Mouse (Mus musculus) spleen, adult 2 months (tissue): ENCODE measurements at regions not wholly inside any gene's neighbourhood (a gene's known extent, or its start where the extent isn't known, plus 50 kb on each side); places are given as distances from the start of the nearest gene placed in this dataset.

Experiments used
- CTCF ChIP-seq: fragments of 200-500 bp; IDR thresholded peaks from 2 replicates; pipeline ENCODE4 v1.5.1; 2011; ENCODE audit warnings: mild to moderate bottlenecking, inconsistent platforms; ENCODE audit not compliant: insufficient read depth, insufficient read length, insufficient replicate concordance; ENCODE audit errors: extremely low read depth
- POLR2A ChIP-seq: fragments of 200-500 bp; IDR thresholded peaks from 2 replicates; pipeline ENCODE4 v1.6.1; 2011; ENCODE audit warnings: low read depth, low read length, inconsistent platforms

GRCm38 (mm10) chr6:143609100-143609499, 442.1 kb downstream of the Etnk1 start:
- peak; percentile 22; the same call in 1 of the 2 replicates for TF ChIP-seq CTCF
- no peak for TF ChIP-seq POLR2A
